Mouse (Mus musculus) embryonic fibroblast, embryonic 13.5 days (primary cell): ENCODE data around the gene Clrn2.

Experiments
- CTCF ChIP-seq: IDR thresholded peaks from 2 replicates; pipeline ENCODE4 v1.5.1; 2011; ENCODE audit warnings: mild to moderate bottlenecking, control low read depth, low read length, moderate library complexity, borderline replicate concordance; ENCODE audit not compliant: insufficient read depth
- POLR2A ChIP-seq: IDR thresholded peaks from 2 replicates; pipeline ENCODE4 v1.6.1; 2011; ENCODE audit warnings: low read depth, mild to moderate bottlenecking, control low read depth, low read length, moderate library complexity

DNA sequence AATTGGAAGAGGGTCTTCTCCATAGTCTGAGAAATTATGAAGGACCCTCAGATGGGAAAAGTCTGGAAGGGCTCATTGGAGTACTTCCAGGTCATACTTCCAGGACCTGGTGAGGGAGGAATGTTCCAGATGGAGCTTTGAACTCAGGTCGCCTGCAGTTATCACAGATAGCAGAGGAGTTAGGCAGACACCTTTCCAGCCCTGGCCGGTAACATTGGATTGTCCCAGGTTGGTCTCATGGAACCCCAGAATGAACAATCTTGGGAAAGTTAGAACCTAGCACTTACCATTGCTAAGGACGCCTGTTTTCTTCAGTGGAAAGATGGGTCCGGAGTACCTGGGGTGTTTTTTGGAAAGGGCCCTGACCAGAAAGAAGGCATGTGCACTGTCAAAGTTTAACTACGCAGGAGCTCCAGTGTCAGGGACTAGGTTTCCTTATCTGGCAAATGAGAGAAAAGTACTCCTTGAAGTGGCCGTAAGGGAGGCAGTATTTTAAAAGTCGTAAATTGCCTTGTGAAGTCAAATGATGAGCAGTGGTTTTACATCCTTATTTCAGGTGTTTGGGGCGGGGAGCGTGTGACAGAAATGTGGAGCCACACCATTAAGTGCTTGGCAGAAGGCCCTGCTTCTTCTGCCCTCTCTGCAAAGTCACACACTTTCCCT lies 40.7 kb downstream of the Clrn2 start:
- TF ChIP-seq CTCF (no peak), POLR2A (no peak)
